Mouse (Mus musculus) E14TG2a.4 (cell line): ENCODE measurements around the gene Ubap2.

Experiments
- CTCF ChIP-seq: conservative IDR thresholded peaks from 2 replicates; pipeline ENCODE4 v1.5.1; 2014; ENCODE audit warnings: low read length
- NANOG ChIP-seq: IDR thresholded peaks from 2 replicates; pipeline ENCODE4 v1.6.1; 2014; ENCODE audit warnings: borderline replicate concordance, low read length, mixed read lengths
- POU5F1 ChIP-seq: IDR thresholded peaks from 2 replicates; pipeline ENCODE4 v1.6.1; 2014; ENCODE audit warnings: low read length, borderline replicate concordance

GRCm38 (mm10) chr4:41307406-41307805, 32.5 kb upstream of the Ubap2 start:
- TF ChIP-seq CTCF (no peak), NANOG (no peak), POU5F1 (no peak)
